Mouse (Mus musculus): ENCODE measurements at regions not wholly inside any gene's neighbourhood (a gene's known extent, or its start where the extent isn't known, plus 50 kb on each side); places are given as distances from the start of the nearest gene placed in this dataset.
"Not testable (repeated sequence)": the region's sequence is repeated elsewhere in the genome, so short reads cannot be mapped to it uniquely, and the experiment has no call there.

DNA sequence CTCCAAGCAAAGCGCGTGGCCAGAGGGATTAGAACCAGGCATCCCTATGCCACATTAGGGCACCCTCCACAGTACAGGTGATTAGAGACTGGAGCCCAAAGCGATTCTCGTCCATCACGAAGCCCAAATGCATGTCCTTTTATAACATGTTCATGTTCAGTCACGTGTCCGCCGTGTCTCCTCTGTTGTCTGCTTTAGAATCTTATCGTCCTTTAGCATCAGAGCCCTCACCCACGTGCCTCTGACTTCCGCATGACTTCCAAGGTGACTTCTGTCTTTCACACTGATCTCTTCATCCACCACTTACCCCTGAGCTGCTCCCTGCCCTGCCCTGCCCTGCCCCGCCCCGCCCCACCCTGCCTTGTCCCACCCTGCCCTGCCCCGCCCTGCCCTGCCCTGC lies 125.3 kb downstream of the Katnal1 start:
- TF ChIP-seq GATA1 (IDR thresholded peaks at IDR 0.05; ENCODE audit: low read length) (no peak), TAL1 (IDR thresholded peaks at IDR 0.05; ENCODE audit: low read length) (no peak)
- no peaks in the 10 kb centered on the region for H3K36me3 ChIP-seq (ENCODE audit: control insufficient read depth)
- H3K27me3 ChIP-seq (ENCODE audit: control insufficient read depth): no peaks in the 10 kb centered on the region
- H3K4me3 ChIP-seq (replicated peaks): no peak overlapping the region
- peaks cover 5% of the 10 kb centered on the region for H3K9me3 ChIP-seq (ENCODE audit: control insufficient read depth, low read length)
- H3K4me1 ChIP-seq (ENCODE audit: control insufficient read depth): peaks cover 4% of the 10 kb centered on the region

DNA sequence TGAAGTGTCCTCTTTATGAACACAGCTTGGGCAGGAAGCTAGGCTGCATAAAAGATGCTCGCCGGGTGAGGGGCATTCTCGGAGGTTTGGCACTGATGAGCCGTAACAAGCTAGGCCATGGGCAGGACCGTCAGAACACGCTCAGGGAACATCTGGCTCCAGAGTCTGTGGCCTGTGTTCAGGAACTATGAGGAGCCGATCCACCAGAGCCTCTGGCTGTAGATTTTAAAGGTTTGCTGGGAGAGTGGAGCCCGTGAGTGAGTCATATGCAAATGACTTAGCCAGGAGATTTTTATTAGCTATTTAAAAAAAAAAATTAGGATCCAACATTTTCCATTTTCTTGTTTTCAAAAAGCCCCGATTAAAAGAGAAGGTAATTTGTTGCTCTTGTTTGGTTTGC lies 126.4 kb downstream of the Katnal1 start:
- Histone ChIP-seq H3K36me3 (ENCODE audit: control insufficient read depth) (no peaks in the 10 kb centered on the region), H3K4me3 (replicated peaks) (no peak overlapping the region), H3K4me1 (ENCODE audit: control insufficient read depth) (peaks cover 4% of the 10 kb centered on the region), H3K27me3 (ENCODE audit: control insufficient read depth) (peaks cover 2% of the 10 kb centered on the region; the same call in 1 of the 2 replicates), H3K9me3 (ENCODE audit: control insufficient read depth, low read length) (peaks cover 3% of the 10 kb centered on the region)
- TF ChIP-seq GATA1 (IDR thresholded peaks at IDR 0.05; ENCODE audit: low read length): no peak
- TF ChIP-seq TAL1 (IDR thresholded peaks at IDR 0.05; ENCODE audit: low read length): no peak

DNA sequence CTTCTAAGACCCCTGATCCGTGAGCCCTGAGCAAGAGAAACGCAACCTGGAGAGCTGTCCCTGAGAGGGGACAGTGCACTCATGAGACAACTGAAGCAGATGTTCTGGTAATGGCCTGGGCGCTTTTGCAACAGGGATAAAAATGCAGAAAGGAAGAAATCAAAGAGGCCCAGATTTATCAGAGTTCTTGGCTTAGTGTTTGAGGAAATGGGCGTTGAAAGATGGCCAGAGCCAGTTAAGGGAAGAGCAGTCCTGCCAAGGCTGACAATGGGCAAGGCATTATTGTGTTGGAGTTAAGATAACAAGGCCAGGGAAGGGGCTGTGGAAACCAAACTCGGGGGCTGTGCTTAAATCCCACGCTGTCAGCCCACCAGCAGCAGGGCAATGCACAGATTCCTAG lies 130.6 kb downstream of the Katnal1 start:
- no peak for TF ChIP-seq GATA1 (IDR thresholded peaks at IDR 0.05; ENCODE audit: low read length)
- no peak for TF ChIP-seq TAL1 (IDR thresholded peaks at IDR 0.05; ENCODE audit: low read length)
- Histone ChIP-seq H3K4me1 (ENCODE audit: control insufficient read depth) (peaks cover 1% of the 10 kb centered on the region; the same call in 1 of the 2 replicates), H3K27me3 (ENCODE audit: control insufficient read depth) (peaks cover 3% of the 10 kb centered on the region; the same call in 1 of the 2 replicates), H3K36me3 (ENCODE audit: control insufficient read depth) (no peaks in the 10 kb centered on the region), H3K4me3 (replicated peaks) (no peak overlapping the region), H3K9me3 (ENCODE audit: control insufficient read depth, low read length) (no peaks in the 10 kb centered on the region)

DNA sequence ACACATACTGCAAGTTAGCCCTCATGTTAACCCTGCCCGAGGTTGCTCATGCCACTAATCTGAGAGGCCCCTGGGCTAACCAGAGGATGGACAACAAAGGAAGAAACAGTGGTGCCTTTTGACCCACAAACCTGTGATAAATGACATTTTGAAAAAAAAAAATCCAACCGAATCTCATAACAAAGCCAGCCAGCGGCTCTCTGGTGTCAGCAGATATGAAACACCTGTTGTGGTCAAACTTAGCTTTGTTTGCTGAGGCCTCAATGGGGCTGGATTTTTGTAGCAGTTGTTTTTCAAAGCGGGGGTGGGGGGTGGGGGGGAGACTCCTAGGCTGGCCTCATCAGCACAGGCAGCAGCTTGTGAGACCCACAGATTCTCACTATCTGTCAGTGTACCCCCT lies 133.0 kb downstream of the Katnal1 start:
- no peaks in the 10 kb centered on the region for H3K4me1 ChIP-seq (ENCODE audit: control insufficient read depth)
- peaks cover 3% of the 10 kb centered on the region; the same call in 1 of the 2 replicates for H3K27me3 ChIP-seq (ENCODE audit: control insufficient read depth)
- TF ChIP-seq TAL1 (IDR thresholded peaks at IDR 0.05; ENCODE audit: low read length) (no peak), GATA1 (IDR thresholded peaks at IDR 0.05; ENCODE audit: low read length) (no peak)
- H3K36me3 ChIP-seq (ENCODE audit: control insufficient read depth): no peaks in the 10 kb centered on the region
- H3K9me3 ChIP-seq (ENCODE audit: control insufficient read depth, low read length): no peaks in the 10 kb centered on the region
- no peak overlapping the region for H3K4me3 ChIP-seq (replicated peaks)

DNA sequence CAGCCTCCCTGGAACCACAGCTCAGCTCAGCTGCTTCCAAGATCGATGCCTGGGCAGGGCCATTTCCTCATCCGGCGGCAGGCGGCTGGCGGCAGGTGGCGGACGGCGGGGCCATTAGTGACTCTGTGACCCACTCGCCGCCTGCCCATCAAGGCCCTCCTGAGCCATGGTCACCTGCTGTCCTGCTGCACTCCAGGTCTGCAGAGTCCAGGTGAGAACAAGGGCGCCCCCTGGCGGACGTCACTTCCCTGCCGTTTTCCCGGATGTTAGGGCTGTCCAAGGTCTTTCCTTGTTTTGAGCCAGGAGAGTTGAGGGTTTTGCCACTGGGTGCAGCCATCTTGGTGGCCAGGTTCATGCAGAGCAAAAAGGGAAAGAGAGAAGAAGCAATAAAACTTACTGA lies 134.7 kb downstream of the Katnal1 start:
- H3K36me3 ChIP-seq (ENCODE audit: control insufficient read depth): no peaks in the 10 kb centered on the region
- no peaks in the 10 kb centered on the region for H3K4me1 ChIP-seq (ENCODE audit: control insufficient read depth)
- TF ChIP-seq GATA1 (IDR thresholded peaks at IDR 0.05; ENCODE audit: low read length) (no peak), TAL1 (IDR thresholded peaks at IDR 0.05; ENCODE audit: low read length) (no peak)
- H3K4me3 ChIP-seq (replicated peaks): no peak overlapping the region
- H3K9me3 ChIP-seq (ENCODE audit: control insufficient read depth, low read length): no peaks in the 10 kb centered on the region
- H3K27me3 ChIP-seq (ENCODE audit: control insufficient read depth): peaks cover 3% of the 10 kb centered on the region; the same call in 1 of the 2 replicates

DNA sequence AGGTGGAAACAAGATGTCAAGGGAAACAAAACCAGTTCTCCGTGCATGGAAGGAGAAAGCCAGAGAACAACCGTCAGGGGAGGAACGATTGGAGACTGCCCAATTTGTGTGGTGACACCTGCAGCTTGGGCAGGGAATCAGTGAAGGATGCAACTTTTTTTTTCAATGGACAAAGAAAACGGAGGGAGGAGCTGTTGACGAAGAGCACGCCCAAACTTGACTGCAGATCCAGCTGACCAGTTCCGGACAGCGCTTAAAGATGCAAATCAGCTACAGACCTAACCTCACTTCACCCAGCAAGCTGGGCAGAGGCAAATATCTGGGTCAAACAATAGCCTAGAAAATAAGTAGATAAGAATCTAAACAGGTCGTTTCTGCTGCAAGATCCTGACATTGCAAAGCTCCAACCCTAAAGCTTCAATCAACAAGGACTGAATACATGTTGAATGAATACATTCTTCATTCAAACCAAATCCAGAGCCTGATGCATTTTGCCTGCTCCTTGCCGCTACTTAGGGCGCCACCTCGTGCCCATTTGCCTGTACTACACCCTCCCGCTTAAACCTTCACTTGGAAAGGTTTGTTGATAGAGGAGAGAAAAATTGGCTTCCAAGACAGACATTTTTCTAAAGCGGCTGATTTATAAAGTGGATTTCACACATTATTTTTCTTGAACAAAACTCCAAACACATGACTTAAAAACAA lies 136.2 kb downstream of the Katnal1 start:
- Histone ChIP-seq H3K36me3 (ENCODE audit: control insufficient read depth) (no peaks in the 10 kb centered on the region), H3K4me3 (replicated peaks) (no peak overlapping the region), H3K9me3 (ENCODE audit: control insufficient read depth, low read length) (no peaks in the 10 kb centered on the region), H3K27me3 (ENCODE audit: control insufficient read depth) (peaks cover 2% of the 10 kb centered on the region; the same call in 1 of the 2 replicates), H3K4me1 (ENCODE audit: control insufficient read depth) (no peaks in the 10 kb centered on the region)
- TF ChIP-seq TAL1 (IDR thresholded peaks at IDR 0.05; ENCODE audit: low read length): no peak
- TF ChIP-seq GATA1 (IDR thresholded peaks at IDR 0.05; ENCODE audit: low read length): no peak

DNA sequence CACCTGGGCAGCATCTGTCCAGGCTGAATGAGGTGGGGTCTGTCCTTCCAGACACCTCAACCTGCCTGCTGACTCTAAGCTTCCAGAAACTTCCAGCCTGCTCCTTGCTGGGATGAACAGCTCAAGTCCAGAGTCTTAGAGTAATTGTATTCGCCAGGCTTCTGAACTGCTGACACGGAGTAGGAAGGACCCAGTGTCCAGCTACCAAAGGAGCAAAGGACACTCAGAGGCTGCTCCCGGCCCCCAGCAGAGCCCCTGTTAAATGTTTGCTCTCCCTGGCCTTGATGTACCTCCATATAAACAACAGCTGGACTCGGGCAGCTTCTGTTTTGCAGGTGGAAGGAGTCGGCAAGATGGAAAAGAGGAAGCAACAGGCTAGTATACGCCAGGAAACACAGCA lies 137.5 kb downstream of the Katnal1 start:
- no peak overlapping the region for H3K4me3 ChIP-seq (replicated peaks)
- TF ChIP-seq GATA1 (IDR thresholded peaks at IDR 0.05; ENCODE audit: low read length) (no peak), TAL1 (IDR thresholded peaks at IDR 0.05; ENCODE audit: low read length) (no peak)
- no peaks in the 10 kb centered on the region for H3K36me3 ChIP-seq (ENCODE audit: control insufficient read depth)
- H3K4me1 ChIP-seq (ENCODE audit: control insufficient read depth): no peaks in the 10 kb centered on the region
- no peaks in the 10 kb centered on the region; the same call in 1 of the 2 replicates for H3K27me3 ChIP-seq (ENCODE audit: control insufficient read depth)
- no peaks in the 10 kb centered on the region for H3K9me3 ChIP-seq (ENCODE audit: control insufficient read depth, low read length)

DNA sequence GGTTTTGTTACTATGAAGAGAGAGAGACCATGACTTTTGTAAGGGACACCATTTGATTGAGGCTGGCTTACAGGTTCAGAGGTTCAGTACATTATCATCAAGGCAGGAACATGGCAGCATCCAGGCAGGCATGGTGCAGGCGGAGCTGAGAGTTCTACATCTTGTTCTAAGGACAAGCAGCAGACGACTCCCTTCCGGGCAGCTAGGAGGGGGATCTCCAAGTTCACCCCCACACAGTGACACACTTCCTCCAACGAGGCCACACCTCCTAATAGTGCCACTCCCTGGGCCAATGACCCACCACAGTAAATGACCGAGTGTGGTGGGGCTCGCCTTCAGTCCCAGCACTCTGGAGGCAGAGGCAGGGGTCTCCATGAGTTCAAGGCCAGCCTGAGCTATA lies 138.8 kb downstream of the Katnal1 start:
- not testable (repeated sequence) for H3K27me3 ChIP-seq (ENCODE audit: control insufficient read depth); H3K36me3 ChIP-seq (ENCODE audit: control insufficient read depth); H3K4me1 ChIP-seq (ENCODE audit: control insufficient read depth); H3K9me3 ChIP-seq (ENCODE audit: control insufficient read depth, low read length); H3K4me3 ChIP-seq (replicated peaks)

DNA sequence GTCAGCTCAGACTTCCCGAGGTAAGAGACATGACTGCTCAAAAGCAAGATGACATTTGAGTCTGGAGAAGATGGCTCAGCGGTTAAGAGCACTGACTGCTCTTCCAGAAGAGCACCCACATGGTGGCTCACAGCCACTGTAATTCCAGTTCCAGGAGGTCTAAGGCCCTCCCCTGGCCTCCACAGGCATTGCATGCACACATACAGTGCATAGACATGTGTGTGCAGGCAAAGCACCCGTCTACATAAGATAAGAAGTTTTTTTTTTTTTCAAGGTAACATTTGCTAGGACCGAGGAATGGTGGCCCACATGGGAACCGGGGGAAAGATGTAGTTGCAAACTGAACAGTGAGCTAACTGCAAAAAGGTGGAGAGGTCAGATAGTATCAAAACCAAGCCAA lies 139.3 kb downstream of the Katnal1 start:
- Histone ChIP-seq H3K4me3 (replicated peaks) (no peak overlapping the region), H3K36me3 (ENCODE audit: control insufficient read depth) (no peaks in the 10 kb centered on the region), H3K9me3 (ENCODE audit: control insufficient read depth, low read length) (no peaks in the 10 kb centered on the region), H3K27me3 (ENCODE audit: control insufficient read depth) (no peaks in the 10 kb centered on the region), H3K4me1 (ENCODE audit: control insufficient read depth) (no peaks in the 10 kb centered on the region)
- TF ChIP-seq TAL1 (IDR thresholded peaks at IDR 0.05; ENCODE audit: low read length) (no peak), GATA1 (IDR thresholded peaks at IDR 0.05; ENCODE audit: low read length) (no peak)

DNA sequence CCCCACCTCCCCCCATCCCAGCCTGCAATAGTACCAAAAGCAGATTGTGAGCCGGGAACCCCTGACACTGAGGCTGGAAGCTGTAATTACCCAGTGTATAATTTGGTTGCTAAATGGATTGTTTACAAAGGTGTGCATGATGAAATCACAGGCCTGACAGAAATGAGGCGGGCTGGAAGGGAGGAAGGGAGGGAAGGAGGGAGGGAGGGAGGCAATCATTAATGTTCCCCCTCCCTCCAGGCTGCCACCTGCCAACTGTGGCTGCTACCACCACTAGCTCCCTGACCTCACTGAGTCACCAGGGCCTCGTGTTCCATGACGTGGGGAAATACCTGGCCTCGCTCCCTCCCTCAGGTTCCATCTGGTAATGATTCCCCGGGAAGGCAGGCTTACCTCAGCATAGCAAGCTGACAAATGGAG lies 140.0 kb downstream of the Katnal1 start:
- no peak overlapping the region for H3K4me3 ChIP-seq (replicated peaks)
- no peaks in the 10 kb centered on the region for H3K4me1 ChIP-seq (ENCODE audit: control insufficient read depth)
- no peaks in the 10 kb centered on the region for H3K27me3 ChIP-seq (ENCODE audit: control insufficient read depth)
- no peaks in the 10 kb centered on the region for H3K36me3 ChIP-seq (ENCODE audit: control insufficient read depth)
- no peaks in the 10 kb centered on the region for H3K9me3 ChIP-seq (ENCODE audit: control insufficient read depth, low read length)
- no peak for TF ChIP-seq GATA1 (IDR thresholded peaks at IDR 0.05; ENCODE audit: low read length)
- no peak for TF ChIP-seq TAL1 (IDR thresholded peaks at IDR 0.05; ENCODE audit: low read length)

Measured in erythroblast, embryonic 14.5 days (primary cell).